Comparison of ENCODE assay signal across 26 mouse cellular contexts in the genomic region with DNA sequence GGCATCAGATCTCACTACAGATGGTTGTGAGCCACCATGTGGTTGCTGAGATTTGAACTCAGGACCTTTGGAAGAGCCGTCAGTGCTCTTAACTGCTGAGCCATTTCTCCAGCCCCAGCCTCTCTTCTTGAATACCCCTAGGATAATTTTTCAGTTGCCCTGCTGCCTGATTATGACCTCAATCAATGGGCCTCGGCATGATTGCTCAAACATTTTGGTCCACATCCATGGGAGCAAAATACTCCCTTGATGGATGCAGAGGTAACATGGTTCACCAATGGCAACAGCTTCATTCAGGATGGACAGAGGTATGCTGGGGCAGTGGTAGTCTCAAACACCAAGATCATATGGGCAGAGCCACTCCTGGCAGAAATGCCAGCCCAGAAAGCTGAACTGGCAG. TPM values are rescaled to one million over a fixed set of nuclear protein-coding genes. Genes with fewer than 3 reads are reported as not detected.
"Had no signal": no experiment of that assay in that cellular context is flagged by ENCODE, and none has a peak within 500 bp of the region (broad histone marks: within the 10 kb centered on the region; RNA-seq: fewer than 3 reads in every experiment).

No protein-coding gene starts in this region.

RNA-seq across cellular contexts. Expression of gene AU018091, which starts 17.7 kb away (rescaled TPM):
- total RNA-seq: left cerebral cortex, adult 2 months; left cerebral cortex, adult 8-10 months; left cerebral cortex, postnatal 10 days; left cerebral cortex, postnatal 14 days; left cerebral cortex, postnatal 25 days; left cerebral cortex, postnatal 36 days; left cerebral cortex, postnatal 4 days; megakaryocyte progenitor cell, adult 5-6 weeks; megakaryocyte, adult 5-6 weeks; megakaryocyte-erythroid progenitor cell, adult 5-6 weeks; midbrain, postnatal 0 days; monocyte, adult 5-6 weeks had no signal
- polyA plus RNA-seq: liver, embryonic 11.5 days; liver, embryonic 12.5 days; liver, embryonic 13.5 days; liver, embryonic 14.5 days; liver, embryonic 15.5 days; liver, embryonic 16.5 days; lung, embryonic 14.5 days; lung, embryonic 16.5 days; macrophage; midbrain, embryonic 13.5 days; midbrain, embryonic 14.5 days; midbrain, embryonic 15.5 days; midbrain, embryonic 16.5 days; midbrain, postnatal 0 days; neural tube, embryonic 11.5 days had no signal
